9 mouse cellular contexts compared by ENCODE assay signal in the genomic region with DNA sequence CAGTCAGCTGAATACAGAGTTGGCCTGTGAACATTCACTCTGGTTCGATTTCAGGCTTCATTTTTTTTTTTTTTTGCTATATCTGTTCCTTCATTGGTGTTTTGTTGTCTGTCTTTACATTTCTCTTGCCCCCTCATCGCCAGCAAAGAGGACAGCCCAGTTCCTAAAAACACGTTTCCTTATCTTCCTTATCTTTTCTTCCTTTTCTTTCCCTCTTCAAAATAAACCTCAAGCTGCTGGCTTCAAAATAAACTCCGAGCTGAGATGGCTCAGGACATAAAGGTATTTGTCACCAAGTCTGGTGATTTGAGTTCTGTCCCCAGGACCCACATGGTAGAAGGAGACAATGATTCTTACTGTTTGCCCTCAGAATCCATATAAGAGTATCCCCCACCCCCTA. TPM values are rescaled to one million over a fixed set of nuclear protein-coding genes. Genes with fewer than 3 reads are reported as not detected.
DNase-seq lines count a peak whose midpoint lies in the region; ATAC-seq and TF ChIP-seq lines count a peak whose summit lies in the region.
"Had no signal": no experiment of that assay in that cellular context is flagged by ENCODE, and none has a peak within 500 bp of the region (broad histone marks: within the 10 kb centered on the region; RNA-seq: fewer than 3 reads in every experiment).

No protein-coding gene starts in this region.

- H3K27ac ChIP-seq in heart, embryonic 16.5 days (ENCODE audit: low read length) = no peak overlapping the region; the same call in 1 of the 2 replicates
- H3K27ac ChIP-seq in MEL (ENCODE audit: control insufficient read depth, low read depth, low read length) = peak overlapping the region; percentile 74
- H3K27ac ChIP-seq in hindbrain, embryonic 12.5 days = no peak overlapping the region; the same call in 1 of the 2 replicates
- H3K27ac ChIP-seq in midbrain, embryonic 12.5 days (replicated peaks) = no peak overlapping the region

- peak overlapping the region; percentile 91 for H3K9ac ChIP-seq in heart, embryonic 16.5 days (ENCODE audit: low read length)
- H3K9ac ChIP-seq in MEL (ENCODE audit: control insufficient read depth, low read depth, low read length, poor library complexity, severe bottlenecking) = peak overlapping the region; percentile 80
- H3K9ac ChIP-seq in hindbrain, embryonic 12.5 days = peak overlapping the region; percentile 86
- peak overlapping the region; percentile 85 for H3K9ac ChIP-seq in midbrain, embryonic 12.5 days (replicated peaks)

- H3K4me2 ChIP-seq in heart, embryonic 16.5 days (ENCODE audit: low read depth, low read length) = peak overlapping the region; percentile 74
- H3K4me2 ChIP-seq in hindbrain, embryonic 12.5 days (replicated peaks) = peak overlapping the region; percentile 63
- H3K4me2 ChIP-seq in midbrain, embryonic 12.5 days (replicated peaks) = peak overlapping the region; percentile 78

- H3K9me3 ChIP-seq in heart, embryonic 16.5 days (replicated peaks; ENCODE audit: control insufficient read depth, low read length) = no peaks in the 10 kb centered on the region
- no peaks in the 10 kb centered on the region for H3K9me3 ChIP-seq in MEL (replicated peaks; ENCODE audit: insufficient read depth, low read length)
- H3K9me3 ChIP-seq in hindbrain, embryonic 12.5 days (replicated peaks) = no peaks in the 10 kb centered on the region
- H3K9me3 ChIP-seq in midbrain, embryonic 12.5 days = no peaks in the 10 kb centered on the region

- TF ChIP-seq RAD21 in MEL (IDR thresholded peaks at IDR 0.05; ENCODE audit: low read depth, low read length) = no peak

- WGBS in heart, embryonic 16.5 days = 13% methylated on average over 4 of the region's 4 CpGs
- WGBS in hindbrain, embryonic 12.5 days = 26% methylated on average over 4 of the region's 4 CpGs
- WGBS in midbrain, embryonic 12.5 days = 31% methylated on average over 4 of the region's 4 CpGs

- peaks cover 5% of the 10 kb centered on the region for H3K79me2 ChIP-seq in MEL (ENCODE audit: control insufficient read depth, insufficient read depth, low read length, poor library complexity)

- peaks cover 7% of the 10 kb centered on the region for H3K4me1 ChIP-seq in heart, embryonic 16.5 days (ENCODE audit: control insufficient read depth, insufficient read depth, low read length)
- H3K4me1 ChIP-seq in MEL (ENCODE audit: control insufficient read depth in 1 of 2, insufficient read depth in 2 of 2, low read length in 2 of 2) = peaks cover 2 to 7% of the 10 kb centered on the region in 2 experiments; a peak in 2 of 4 replicates
- peaks cover 9% of the 10 kb centered on the region for H3K4me1 ChIP-seq in hindbrain, embryonic 12.5 days
- peaks cover 12% of the 10 kb centered on the region for H3K4me1 ChIP-seq in midbrain, embryonic 12.5 days

- no peak for TF ChIP-seq CTCF in MEL (IDR thresholded peaks at IDR 0.05 in 2 of 3, conservative IDR thresholded peaks at IDR 0.05 in 1 of 3; ENCODE audit: control insufficient read depth in 1 of 3, insufficient read depth in 1 of 3, low read depth in 2 of 3, low read length in 3 of 3, poor library complexity in 1 of 3, severe bottlenecking in 1 of 3)

- peak; percentile 5 to 16; a peak in 1 of 4 replicates for TF ChIP-seq EP300 in MEL (IDR thresholded peaks at IDR 0.05; ENCODE audit: low read depth in 1 of 2, low read length in 2 of 2)

- intact Hi-C loops in gastrocnemius, postnatal 36 days (cut with DNase I) = no loop called here

- peaks cover 34% of the 10 kb centered on the region for H3K36me3 ChIP-seq in heart, embryonic 16.5 days (ENCODE audit: control insufficient read depth, insufficient read depth)
- H3K36me3 ChIP-seq in MEL (ENCODE audit: control insufficient read depth in 1 of 2, insufficient read depth in 2 of 2, low read length in 2 of 2) = peaks cover 2 to 4% of the 10 kb centered on the region in 2 experiments; a peak in 3 of 4 replicates
- peaks cover 39% of the 10 kb centered on the region for H3K36me3 ChIP-seq in hindbrain, embryonic 12.5 days
- H3K36me3 ChIP-seq in midbrain, embryonic 12.5 days = peaks cover 43% of the 10 kb centered on the region

- H3K4me3 ChIP-seq in heart, embryonic 16.5 days (ENCODE audit: low read length) = peak overlapping the region; percentile 94
- peak overlapping the region; percentile 83 to 93 for H3K4me3 ChIP-seq in MEL (ENCODE audit: control insufficient read depth in 1 of 2, insufficient read depth in 1 of 2, low read depth in 2 of 2, low read length in 2 of 2)
- peak overlapping the region; percentile 98 for H3K4me3 ChIP-seq in hindbrain, embryonic 12.5 days
- H3K4me3 ChIP-seq in midbrain, embryonic 12.5 days = peak overlapping the region; percentile 99

- no peak for DNase-seq in heart, adult 8-10 months (ENCODE audit: low spot score)
- no peak for DNase-seq in MEL (ENCODE audit: low read depth, low spot score)
- no peak for DNase-seq in ovary, postnatal 14 days (ENCODE audit: low spot score)
- DNase-seq in gastrocnemius, postnatal 36 days = no peak
- DNase-seq in spleen, adult 18-20 months = no peak

- ATAC-seq in heart, embryonic 16.5 days (replicated peaks; ENCODE audit: extremely low read depth, insufficient read depth, low FRiP score) = no peak
- ATAC-seq in hindbrain, embryonic 12.5 days (ENCODE audit: low FRiP score) = no peak
- ATAC-seq in midbrain, embryonic 12.5 days (ENCODE audit: low FRiP score, low read depth) = no peak

- no peak for TF ChIP-seq POLR2A in MEL (IDR thresholded peaks at IDR 0.05; ENCODE audit: control insufficient read depth in 1 of 2, insufficient read depth in 1 of 2, low read depth in 1 of 2, low read length in 2 of 2, poor library complexity in 1 of 2)

- H3K27me3 ChIP-seq in heart, embryonic 16.5 days (ENCODE audit: control insufficient read depth, insufficient read depth, low read length) = no peaks in the 10 kb centered on the region
- no peaks in the 10 kb centered on the region for H3K27me3 ChIP-seq in MEL (ENCODE audit: control insufficient read depth in 1 of 2, insufficient read depth in 2 of 2, low read length in 2 of 2)
- no peaks in the 10 kb centered on the region for H3K27me3 ChIP-seq in hindbrain, embryonic 12.5 days
- no peaks in the 10 kb centered on the region for H3K27me3 ChIP-seq in midbrain, embryonic 12.5 days

TF ChIP-seq in MEL, 35 proteins besides CTCF, POLR2A, EP300 and RAD21 (continues in another document):
- TF ChIP-seq GATA1 (IDR thresholded peaks at IDR 0.05; ENCODE audit: low read depth, low read length) (peak; percentile 76), UBTF (IDR thresholded peaks at IDR 0.05; ENCODE audit: borderline replicate concordance, insufficient read depth, low read depth, low read length) (no peak), NRF1 (IDR thresholded peaks at IDR 0.05; ENCODE audit: insufficient read depth, low read depth, low read length, poor library complexity, severe bottlenecking) (no peak), ZKSCAN1 (IDR thresholded peaks at IDR 0.05; ENCODE audit: low read depth, low read length) (no peak)

RNA-seq across cellular contexts. Expression of a gene that starts 0.6 kb away (rescaled TPM):
- polyA plus RNA-seq in heart, embryonic 16.5 days (2015; fragmentation: Nextera tagmentation; extraction: Ambion mirVana) = 26.1 and 30.4 TPM in 2 replicates
- 10 to 100 TPM; 13.6 to 16.8 (median 15.3) TPM for total RNA-seq in heart, adult 8-10 months (2022)
- 40.3 and 45.8 TPM in 2 replicates for total RNA-seq in MEL (2012; rRNA removed)
- polyA plus RNA-seq in MEL (2012; ENCODE audit: insufficient read depth in 1 of 2, insufficient read length in 2 of 2, low read depth in 1 of 2, low replicate concordance in 2 of 2, missing spikeins in 1 of 2) = 10 to 100 TPM in 1 of 2 experiments, not detected in 1; 39.5 TPM
- polyA plus RNA-seq in hindbrain, embryonic 12.5 days (2016; fragmentation: Nextera tagmentation; extraction: Ambion mirVana) = 49.6 and 50.9 TPM in 2 replicates
- 54.4 and 55.2 TPM in 2 replicates for polyA plus RNA-seq in midbrain, embryonic 12.5 days (2016; fragmentation: Nextera tagmentation; extraction: Ambion mirVana)
- total RNA-seq in gastrocnemius, postnatal 36 days (2021) = 10 to 100 TPM; 20.7 to 20.9 TPM

RNA-seq across cellular contexts. Expression of a gene that starts 9.1 kb away (rescaled TPM):
- polyA plus RNA-seq in heart, embryonic 16.5 days (2015; fragmentation: Nextera tagmentation; extraction: Ambion mirVana) = 141 and 149 TPM in 2 replicates
- 100 to 1,000 TPM; 119 to 144 (median 142) TPM for total RNA-seq in heart, adult 8-10 months (2022)
- 32.6 and 35.0 TPM in 2 replicates for total RNA-seq in MEL (2012; rRNA removed)
- polyA plus RNA-seq in MEL (2012; ENCODE audit: insufficient read depth in 1 of 2, insufficient read length in 2 of 2, low read depth in 1 of 2, low replicate concordance in 2 of 2, missing spikeins in 1 of 2) = 100 to 1,000 TPM in 1 of 2 experiments, not detected in 1; 126 TPM
- polyA plus RNA-seq in hindbrain, embryonic 12.5 days (2016; fragmentation: Nextera tagmentation; extraction: Ambion mirVana) = 74.4 and 75.1 TPM in 2 replicates
- 83.7 and 85.5 TPM in 2 replicates for polyA plus RNA-seq in midbrain, embryonic 12.5 days (2016; fragmentation: Nextera tagmentation; extraction: Ambion mirVana)
- 100 to 1,000 TPM; 155 TPM for total RNA-seq in gastrocnemius, postnatal 36 days (2021)

RNA-seq across cellular contexts. Expression of a gene that starts 17.0 kb away (rescaled TPM):
- 1.6 and 8.3 TPM in 2 replicates for polyA plus RNA-seq in heart, embryonic 16.5 days (2015; fragmentation: Nextera tagmentation; extraction: Ambion mirVana)
- total RNA-seq in heart, adult 8-10 months (2022) = not detected
- 0.12 TPM in 1 of 2 replicates, not detected in the other for total RNA-seq in MEL (2012; rRNA removed)
- under 1 TPM in 1 of 2 experiments, not detected in 1; 0.21 TPM for polyA plus RNA-seq in MEL (2012; ENCODE audit: insufficient read depth in 1 of 2, insufficient read length in 2 of 2, low read depth in 1 of 2, low replicate concordance in 2 of 2, missing spikeins in 1 of 2)
- polyA plus RNA-seq in hindbrain, embryonic 12.5 days (2016; fragmentation: Nextera tagmentation; extraction: Ambion mirVana) = 4.2 and 7.3 TPM in 2 replicates
- 0.43 and 1.3 TPM in 2 replicates for polyA plus RNA-seq in midbrain, embryonic 12.5 days (2016; fragmentation: Nextera tagmentation; extraction: Ambion mirVana)
- total RNA-seq in gastrocnemius, postnatal 36 days (2021) = not detected

RNA-seq across cellular contexts. Expression of a gene that starts 17.5 kb away (rescaled TPM):
- 99.9 and 113 TPM in 2 replicates for polyA plus RNA-seq in heart, embryonic 16.5 days (2015; fragmentation: Nextera tagmentation; extraction: Ambion mirVana)
- 10 to 100 TPM; 14.2 to 19.1 (median 17.3) TPM for total RNA-seq in heart, adult 8-10 months (2022)
- 28.7 and 36.2 TPM in 2 replicates for total RNA-seq in MEL (2012; rRNA removed)
- 10 to 100 TPM in 1 of 2 experiments, not detected in 1; 66.4 TPM for polyA plus RNA-seq in MEL (2012; ENCODE audit: insufficient read depth in 1 of 2, insufficient read length in 2 of 2, low read depth in 1 of 2, low replicate concordance in 2 of 2, missing spikeins in 1 of 2)
- 64.2 and 66.7 TPM in 2 replicates for polyA plus RNA-seq in hindbrain, embryonic 12.5 days (2016; fragmentation: Nextera tagmentation; extraction: Ambion mirVana)
- polyA plus RNA-seq in midbrain, embryonic 12.5 days (2016; fragmentation: Nextera tagmentation; extraction: Ambion mirVana) = 42.7 and 54.4 TPM in 2 replicates
- 10 to 100 TPM; 10.6 to 12.2 TPM for total RNA-seq in gastrocnemius, postnatal 36 days (2021)

RNA-seq across cellular contexts. Expression of a gene that starts 17.7 kb away (rescaled TPM):
- not detected in 2 replicates for polyA plus RNA-seq in heart, embryonic 16.5 days (2015; fragmentation: Nextera tagmentation; extraction: Ambion mirVana)
- under 1 TPM in 1 of 4 experiments, not detected in 3; 0.34 TPM for total RNA-seq in heart, adult 8-10 months (2022)
- not detected in 2 replicates for total RNA-seq in MEL (2012; rRNA removed)
- polyA plus RNA-seq in MEL (2012; ENCODE audit: insufficient read depth in 1 of 2, insufficient read length in 2 of 2, low read depth in 1 of 2, low replicate concordance in 2 of 2, missing spikeins in 1 of 2) = not detected
- not detected in 2 replicates for polyA plus RNA-seq in hindbrain, embryonic 12.5 days (2016; fragmentation: Nextera tagmentation; extraction: Ambion mirVana)
- polyA plus RNA-seq in midbrain, embryonic 12.5 days (2016; fragmentation: Nextera tagmentation; extraction: Ambion mirVana) = not detected in 2 replicates
- total RNA-seq in gastrocnemius, postnatal 36 days (2021) = not detected
- total RNA-seq: neutrophil, adult 5-6 weeks had no signal
